In the genomic region with DNA sequence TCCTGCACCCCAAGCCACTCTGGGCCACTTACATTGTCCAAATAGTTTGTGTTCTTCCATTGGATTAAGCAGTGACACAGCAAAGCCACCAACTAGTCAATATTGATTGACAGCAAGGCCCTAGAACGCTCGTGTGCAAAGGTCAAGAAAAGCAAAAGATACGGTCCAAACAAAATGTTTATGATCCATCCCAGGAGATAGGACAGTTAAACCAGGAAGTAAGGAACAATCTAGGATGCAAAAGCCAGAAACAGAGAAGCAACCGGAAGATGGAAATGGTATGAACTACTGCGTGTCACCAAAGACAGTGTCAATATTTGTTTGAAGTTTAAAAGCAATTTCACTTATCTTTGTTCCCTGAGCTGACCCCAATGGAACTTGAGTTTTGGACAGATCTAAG, we compare ENCODE assay signal across 23 mouse cellular contexts. TPM values are rescaled to one million over a fixed set of nuclear protein-coding genes. Genes with fewer than 3 reads are reported as not detected.
DNase-seq lines count a peak whose midpoint lies in the region; ATAC-seq and TF ChIP-seq lines count a peak whose summit lies in the region.
"Had no signal": no experiment of that assay in that cellular context is flagged by ENCODE, and none has a peak within 500 bp of the region (broad histone marks: within the 10 kb centered on the region; RNA-seq: fewer than 3 reads in every experiment).

No protein-coding gene starts in this region.

- peak overlapping the region; percentile 19; the same call in 1 of the 2 replicates for H3K9ac ChIP-seq in liver, adult 2 months (ENCODE audit: low read depth, low read length)
- no peak overlapping the region for H3K9ac ChIP-seq in midbrain, embryonic 11.5 days (ENCODE audit: low read length)
- no peak overlapping the region for H3K9ac ChIP-seq in midbrain, embryonic 15.5 days
- no peak overlapping the region for H3K9ac ChIP-seq in stomach, postnatal 0 days (ENCODE audit: low read length)
- H3K9ac ChIP-seq: embryonic facial prominence, embryonic 12.5 days; embryonic facial prominence, embryonic 15.5 days; forebrain, embryonic 12.5 days; forebrain, embryonic 15.5 days; hindbrain, embryonic 12.5 days; hindbrain, embryonic 15.5 days had no signal

- H3K27me3 ChIP-seq in liver, adult 2 months (ENCODE audit: control insufficient read depth, insufficient read depth, low read length) = no peaks in the 10 kb centered on the region
- H3K27me3 ChIP-seq in midbrain, embryonic 11.5 days (ENCODE audit: control insufficient read depth, insufficient read depth, low read length) = no peaks in the 10 kb centered on the region
- no peaks in the 10 kb centered on the region for H3K27me3 ChIP-seq in midbrain, embryonic 15.5 days (replicated peaks)
- H3K27me3 ChIP-seq in stomach, postnatal 0 days (ENCODE audit: control insufficient read depth, insufficient read depth, low read length) = no peaks in the 10 kb centered on the region
- H3K27me3 ChIP-seq: embryonic facial prominence, embryonic 12.5 days; embryonic facial prominence, embryonic 15.5 days; forebrain, embryonic 12.5 days; forebrain, embryonic 15.5 days; hindbrain, embryonic 12.5 days; hindbrain, embryonic 15.5 days; Patski had no signal

- peaks cover 21% of the 10 kb centered on the region for H3K4me1 ChIP-seq in liver, adult 2 months (ENCODE audit: control insufficient read depth, insufficient read depth, low read length)
- no peaks in the 10 kb centered on the region for H3K4me1 ChIP-seq in midbrain, embryonic 11.5 days (ENCODE audit: control insufficient read depth, insufficient read depth, low read length)
- no peaks in the 10 kb centered on the region for H3K4me1 ChIP-seq in midbrain, embryonic 15.5 days
- H3K4me1 ChIP-seq in stomach, postnatal 0 days (replicated peaks; ENCODE audit: control insufficient read depth, insufficient read depth) = no peaks in the 10 kb centered on the region
- H3K4me1 ChIP-seq: embryonic facial prominence, embryonic 12.5 days; embryonic facial prominence, embryonic 15.5 days; forebrain, embryonic 15.5 days; hindbrain, embryonic 15.5 days had no signal

- no peaks in the 10 kb centered on the region for H3K36me3 ChIP-seq in liver, adult 2 months (ENCODE audit: control insufficient read depth, insufficient read depth, low read length)
- no peaks in the 10 kb centered on the region for H3K36me3 ChIP-seq in midbrain, embryonic 11.5 days (ENCODE audit: control insufficient read depth, insufficient read depth, low read length)
- no peaks in the 10 kb centered on the region for H3K36me3 ChIP-seq in midbrain, embryonic 15.5 days (replicated peaks)
- no peaks in the 10 kb centered on the region for H3K36me3 ChIP-seq in stomach, postnatal 0 days (ENCODE audit: control insufficient read depth, insufficient read depth, low read length)
- H3K36me3 ChIP-seq: embryonic facial prominence, embryonic 12.5 days; embryonic facial prominence, embryonic 15.5 days; forebrain, embryonic 12.5 days; forebrain, embryonic 15.5 days; G1E; hindbrain, embryonic 12.5 days; hindbrain, embryonic 15.5 days had no signal

- H3K4me2 ChIP-seq in midbrain, embryonic 11.5 days = no peak overlapping the region
- H3K4me2 ChIP-seq in midbrain, embryonic 15.5 days = no peak overlapping the region
- no peak overlapping the region for H3K4me2 ChIP-seq in stomach, postnatal 0 days (replicated peaks; ENCODE audit: low read depth)
- H3K4me2 ChIP-seq: embryonic facial prominence, embryonic 12.5 days; embryonic facial prominence, embryonic 15.5 days; forebrain, embryonic 12.5 days; forebrain, embryonic 15.5 days; heart, embryonic 11.5 days; hindbrain, embryonic 12.5 days; hindbrain, embryonic 15.5 days had no signal

- DNase-seq in liver, adult 2 months (ENCODE audit: extremely low read depth, low read depth, low spot score) = peak; percentile 87
- DNase-seq in liver = no peak
- peak; percentile 33 for DNase-seq in midbrain, embryonic 11.5 days (ENCODE audit: low spot score, missing footprints)
- DNase-seq in stomach, postnatal 0 days (ENCODE audit: low spot score) = no peak
- no peak for DNase-seq in cerebellum, postnatal 36 days
- DNase-seq: adrenal gland, postnatal 10 days; adrenal gland, postnatal 36 days; B cell, adult 2 months; cerebellum, adult 18-20 months; cerebellum, adult 9-10 months; cerebellum, postnatal 14 days; gastrocnemius, postnatal 36 days; heart, adult 11 months had no signal

- no peak for TF ChIP-seq EP300 in stomach, postnatal 0 days (optimal IDR thresholded peaks at IDR 0.05)

- no peak for TF ChIP-seq POLR2A in liver, adult 2 months (IDR thresholded peaks at IDR 0.05; ENCODE audit: extremely low read depth, insufficient read depth, low read length)

- no peaks in the 10 kb centered on the region for H3K9me3 ChIP-seq in midbrain, embryonic 11.5 days (ENCODE audit: control insufficient read depth, low read length)
- no peaks in the 10 kb centered on the region for H3K9me3 ChIP-seq in midbrain, embryonic 15.5 days
- H3K9me3 ChIP-seq in stomach, postnatal 0 days (ENCODE audit: control insufficient read depth, low read length) = no peaks in the 10 kb centered on the region
- H3K9me3 ChIP-seq: embryonic facial prominence, embryonic 12.5 days; embryonic facial prominence, embryonic 15.5 days; forebrain, embryonic 12.5 days; forebrain, embryonic 15.5 days; G1E; hindbrain, embryonic 12.5 days; hindbrain, embryonic 15.5 days had no signal

- no peak for ATAC-seq in midbrain, embryonic 11.5 days (ENCODE audit: low FRiP score)
- no peak for ATAC-seq in midbrain, embryonic 15.5 days (replicated peaks)
- no peak for ATAC-seq in stomach, postnatal 0 days (ENCODE audit: low FRiP score, low TSS enrichment)
- ATAC-seq: forebrain, embryonic 15.5 days; Patski had no signal

- WGBS in liver, adult 2 months = 17% methylated on average over 5 of the region's 5 CpGs
- 88% methylated on average over 5 of the region's 5 CpGs for WGBS in midbrain, embryonic 11.5 days
- WGBS in midbrain, embryonic 15.5 days = 87% methylated on average over 5 of the region's 5 CpGs
- WGBS in stomach, postnatal 0 days = 62% methylated on average over 5 of the region's 5 CpGs

- peak overlapping the region; percentile 32; the same call in 1 of the 2 replicates for H3K4me3 ChIP-seq in liver, adult 2 months (ENCODE audit: insufficient read depth, low read depth, low read length)
- no peak overlapping the region for H3K4me3 ChIP-seq in midbrain, embryonic 11.5 days (ENCODE audit: low read depth, low read length)
- no peak overlapping the region for H3K4me3 ChIP-seq in midbrain, embryonic 15.5 days
- no peak overlapping the region for H3K4me3 ChIP-seq in stomach, postnatal 0 days (ENCODE audit: low read depth, low read length)
- H3K4me3 ChIP-seq: embryonic facial prominence, embryonic 12.5 days; embryonic facial prominence, embryonic 15.5 days; forebrain, embryonic 12.5 days; forebrain, embryonic 15.5 days; hindbrain, embryonic 12.5 days; hindbrain, embryonic 15.5 days had no signal

- no peak for TF ChIP-seq CTCF in liver, adult 2 months (IDR thresholded peaks at IDR 0.05; ENCODE audit: low read depth, low read length)
- TF ChIP-seq CTCF in stomach, postnatal 0 days (IDR thresholded peaks at IDR 0.05; ENCODE audit: low read depth) = no peak

- peak overlapping the region; percentile 97 for H3K27ac ChIP-seq in liver, adult 2 months (replicated peaks; ENCODE audit: insufficient read depth, low read depth, low read length)
- no peak overlapping the region for H3K27ac ChIP-seq in midbrain, embryonic 11.5 days (ENCODE audit: low read depth, low read length)
- H3K27ac ChIP-seq in midbrain, embryonic 15.5 days = no peak overlapping the region
- H3K27ac ChIP-seq in stomach, postnatal 0 days (replicated peaks) = peak overlapping the region; percentile 20; the same call in 1 of the 2 replicates
- H3K27ac ChIP-seq: embryonic facial prominence, embryonic 12.5 days; embryonic facial prominence, embryonic 15.5 days; forebrain, embryonic 12.5 days; forebrain, embryonic 15.5 days; hindbrain, embryonic 12.5 days; hindbrain, embryonic 15.5 days had no signal

- no peaks in the 10 kb centered on the region for H3K79me2 ChIP-seq in liver, adult 2 months (ENCODE audit: control insufficient read depth, insufficient read depth, low read length)

RNA-seq across cellular contexts. Expression of a gene that starts 9.1 kb away (rescaled TPM):
- total RNA-seq in liver, adult 2 months (2014; rRNA removed) = 39.9 and 50.1 TPM in 2 replicates
- 47.1 and 72.2 TPM in 2 replicates for polyA plus RNA-seq in liver, adult 2 months (2012; rRNA removed)
- polyA plus RNA-seq in midbrain, embryonic 11.5 days (2014; fragmentation: Nextera tagmentation; extraction: Ambion mirVana) = 33.1 and 33.5 TPM in 2 replicates
- 27.3 and 31.2 TPM in 2 replicates for polyA plus RNA-seq in midbrain, embryonic 15.5 days (2015; fragmentation: Nextera tagmentation; extraction: Ambion mirVana)
- 71.1 and 74.1 TPM in 2 replicates for polyA plus RNA-seq in stomach, postnatal 0 days (2015; fragmentation: Nextera tagmentation; extraction: Ambion mirVana)

RNA-seq across cellular contexts. Expression of a gene that starts 43.7 kb away (rescaled TPM):
- under 0.01 TPM in 1 of 2 replicates, not detected in the other for total RNA-seq in liver, adult 2 months (2014; rRNA removed)
- 0.04 TPM in 1 of 2 replicates, not detected in the other for polyA plus RNA-seq in liver, adult 2 months (2012; rRNA removed)
- polyA plus RNA-seq in midbrain, embryonic 11.5 days (2014; fragmentation: Nextera tagmentation; extraction: Ambion mirVana) = 1.7 and 1.8 TPM in 2 replicates
- polyA plus RNA-seq in midbrain, embryonic 15.5 days (2015; fragmentation: Nextera tagmentation; extraction: Ambion mirVana) = 5.5 and 5.6 TPM in 2 replicates
- polyA plus RNA-seq in stomach, postnatal 0 days (2015; fragmentation: Nextera tagmentation; extraction: Ambion mirVana) = 1.4 and 1.9 TPM in 2 replicates

Comparison
In these comparisons a context has a peak if more than half of its experiments do, and no peak if none do; other contexts are left out.
1. DNase-seq: peak in liver, adult 2 months (single experiment) and midbrain, embryonic 11.5 days (single experiment); none in liver (single experiment), stomach, postnatal 0 days (single experiment) and cerebellum, postnatal 36 days (0 of 2).
2. H3K27ac ChIP-seq: peak in liver, adult 2 months (single experiment) and stomach, postnatal 0 days (single experiment); none in midbrain, embryonic 11.5 days (single experiment) and midbrain, embryonic 15.5 days (single experiment).